Mouse (Mus musculus) kidney, postnatal 36 days (tissue): Measurements from ENCODE around the gene Mrgprb3.

Experiments
- DNase-seq, 2 experiments: peaks; one replicate each; pipeline ENCODE4 v3.0.0; 2021 to 2022; ENCODE audit warnings: mixed read lengths in 2 of 2

The Mrgprb3 gene

GRCm38 (mm10) chr7:48643711-48644110 is at the start of gene Mrgprb3:
Gene Mrgprb3 (minus strand): TSS chr7:48643811.
- no peak for DNase-seq
